Mouse (Mus musculus): ENCODE results near the gene Ggn. TPM values are rescaled to one million over a fixed set of nuclear protein-coding genes. Genes with fewer than 3 reads are reported as not detected.

Ggn gene
- total and polyA plus RNA-seq, 2 experiments = 0.18 TPM; not detected in 1

- 0 out of 2 replicates have a peak, but pooled peaks cover 2% of the 10 kb centered on the region for H3K27me3 ChIP-seq (ENCODE audit: control insufficient read depth, insufficient read depth, low read length)
- no peaks in the 10 kb centered on the region for H3K36me3 ChIP-seq (ENCODE audit: control insufficient read depth, insufficient read depth, low read length)
- no peaks in the 10 kb centered on the region for H3K79me2 ChIP-seq (ENCODE audit: control insufficient read depth, insufficient read depth, low read length)
- H3K9ac ChIP-seq (ENCODE audit: low read depth, low read length) = no peak overlapping the region
- no peak overlapping the region for H3K27ac ChIP-seq (replicated peaks; ENCODE audit: insufficient read depth, low read depth, low read length)
- H3K4me3 ChIP-seq (ENCODE audit: insufficient read depth, low read depth, low read length) = no peak overlapping the region
- WGBS = 42% methylated on average over 19 of the region's 19 CpGs
- DNase-seq (ENCODE audit: extremely low read depth, low read depth, low spot score) = no peak
- peaks cover 6% of the 10 kb centered on the region for H3K4me1 ChIP-seq (ENCODE audit: control insufficient read depth, insufficient read depth, low read length)
- no peak for TF ChIP-seq POLR2A (IDR thresholded peaks at IDR 0.05; ENCODE audit: extremely low read depth, insufficient read depth, low read length)
- TF ChIP-seq CTCF (IDR thresholded peaks at IDR 0.05; ENCODE audit: low read depth, low read length) = no peak
Measured at GRCm38 (mm10) chr7:29167656-29168055, 2.4 kb upstream of the Ggn start.

- TF ChIP-seq CTCF (IDR thresholded peaks at IDR 0.05; ENCODE audit: low read depth, low read length) (no peak), POLR2A (IDR thresholded peaks at IDR 0.05; ENCODE audit: extremely low read depth, insufficient read depth, low read length) (no peak)
- H3K27me3 ChIP-seq (ENCODE audit: control insufficient read depth, insufficient read depth, low read length) = 0 out of 2 replicates have a peak, but pooled peaks cover 2% of the 10 kb centered on the region
- no peak for DNase-seq (ENCODE audit: extremely low read depth, low read depth, low spot score)
- no peak overlapping the region for H3K27ac ChIP-seq (replicated peaks; ENCODE audit: insufficient read depth, low read depth, low read length)
- H3K79me2 ChIP-seq (ENCODE audit: control insufficient read depth, insufficient read depth, low read length) = no peaks in the 10 kb centered on the region
- H3K4me1 ChIP-seq (ENCODE audit: control insufficient read depth, insufficient read depth, low read length) = peaks cover 6% of the 10 kb centered on the region
- H3K4me3 ChIP-seq (ENCODE audit: insufficient read depth, low read depth, low read length) = no peak overlapping the region
- H3K36me3 ChIP-seq (ENCODE audit: control insufficient read depth, insufficient read depth, low read length) = no peaks in the 10 kb centered on the region
- 20% methylated on average over 10 of the region's 10 CpGs for WGBS
- H3K9ac ChIP-seq (ENCODE audit: low read depth, low read length) = no peak overlapping the region
Measured at GRCm38 (mm10) chr7:29168121-29168695, 1.8 kb upstream of the Ggn start.

GRCm38 (mm10) chr7:29168791-29169230 lies 1.2 kb upstream of the Ggn start:
- Histone ChIP-seq H3K9ac (ENCODE audit: low read depth, low read length) (no peak overlapping the region), H3K4me3 (ENCODE audit: insufficient read depth, low read depth, low read length) (peak overlapping the region; percentile 83; the same call in 1 of the 2 replicates), H3K27ac (replicated peaks; ENCODE audit: insufficient read depth, low read depth, low read length) (no peak overlapping the region), H3K36me3 (ENCODE audit: control insufficient read depth, insufficient read depth, low read length) (no peaks in the 10 kb centered on the region), H3K4me1 (ENCODE audit: control insufficient read depth, insufficient read depth, low read length) (peaks cover 6% of the 10 kb centered on the region), H3K27me3 (ENCODE audit: control insufficient read depth, insufficient read depth, low read length) (0 out of 2 replicates have a peak, but pooled peaks cover 2% of the 10 kb centered on the region), H3K79me2 (ENCODE audit: control insufficient read depth, insufficient read depth, low read length) (no peaks in the 10 kb centered on the region)
- 5% methylated on average over 14 of the region's 14 CpGs for WGBS
- no peak for DNase-seq (ENCODE audit: extremely low read depth, low read depth, low spot score)
- no peak for TF ChIP-seq POLR2A (IDR thresholded peaks at IDR 0.05; ENCODE audit: extremely low read depth, insufficient read depth, low read length)
- no peak for TF ChIP-seq CTCF (IDR thresholded peaks at IDR 0.05; ENCODE audit: low read depth, low read length)

GRCm38 (mm10) chr7:29169231-29170065 lies 562 bp upstream of the Ggn start:
- peak; percentile 35 for DNase-seq (ENCODE audit: extremely low read depth, low read depth, low spot score)
- no peaks in the 10 kb centered on the region for H3K79me2 ChIP-seq (ENCODE audit: control insufficient read depth, insufficient read depth, low read length)
- peak overlapping the region; percentile 43 for H3K9ac ChIP-seq (ENCODE audit: low read depth, low read length)
- 0 out of 2 replicates have a peak, but pooled peaks cover 3% of the 10 kb centered on the region for H3K36me3 ChIP-seq (ENCODE audit: control insufficient read depth, insufficient read depth, low read length)
- 0 out of 2 replicates have a peak, but pooled peaks cover 2% of the 10 kb centered on the region for H3K27me3 ChIP-seq (ENCODE audit: control insufficient read depth, insufficient read depth, low read length)
- H3K27ac ChIP-seq (replicated peaks; ENCODE audit: insufficient read depth, low read depth, low read length) = no peak overlapping the region
- TF ChIP-seq CTCF (IDR thresholded peaks at IDR 0.05; ENCODE audit: low read depth, low read length) = no peak
- TF ChIP-seq POLR2A (IDR thresholded peaks at IDR 0.05; ENCODE audit: extremely low read depth, insufficient read depth, low read length) = no peak
- H3K4me3 ChIP-seq (ENCODE audit: insufficient read depth, low read depth, low read length) = peak overlapping the region; percentile 83
- 2% methylated on average over 31 of the region's 39 CpGs for WGBS
- peaks cover 6% of the 10 kb centered on the region for H3K4me1 ChIP-seq (ENCODE audit: control insufficient read depth, insufficient read depth, low read length)

DNA sequence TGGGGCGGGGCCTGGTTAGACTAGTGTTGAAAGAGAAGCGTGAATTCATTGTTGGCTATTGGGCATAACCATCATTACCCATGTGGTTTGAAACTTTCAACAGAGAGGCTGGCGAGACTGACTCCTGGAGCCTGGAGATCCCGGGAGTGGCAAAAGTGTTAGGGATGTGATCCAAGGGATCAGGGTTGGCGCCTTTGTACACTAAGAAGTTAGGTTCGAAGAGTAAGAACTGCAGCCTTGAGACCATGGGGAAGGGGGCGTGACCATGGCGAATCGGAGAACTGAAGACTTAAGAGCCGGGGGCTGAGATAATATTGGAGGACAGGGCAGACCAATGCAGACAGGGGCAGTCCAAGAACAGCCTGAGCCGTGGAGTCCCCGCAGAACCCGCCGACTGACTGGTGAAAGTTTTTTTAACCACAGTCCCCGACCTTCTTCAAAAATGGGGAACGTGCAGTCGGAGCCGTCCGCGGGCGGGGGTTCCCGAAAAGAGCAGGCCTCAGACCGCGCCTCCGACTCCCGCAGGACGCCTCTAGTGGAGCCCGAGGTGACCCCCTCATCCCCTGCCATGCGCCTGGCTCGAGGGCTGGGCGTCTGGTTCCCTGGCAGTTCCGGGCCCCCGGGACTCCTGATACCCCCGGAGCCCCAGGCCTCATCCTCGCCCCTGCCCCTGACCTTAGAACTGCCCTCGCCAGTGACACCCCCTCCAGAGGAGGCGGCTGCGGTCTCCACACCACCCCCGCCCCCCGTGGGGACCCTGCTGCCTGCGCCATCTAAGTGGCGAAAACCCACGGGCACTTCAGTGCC lies 948 bp downstream of the Ggn start:
- no peak overlapping the region; the same call in 1 of the 2 replicates for H3K9ac ChIP-seq (ENCODE audit: low read depth, low read length)
- DNase-seq (ENCODE audit: extremely low read depth, low read depth, low spot score) = no peak
- no peak for TF ChIP-seq CTCF (IDR thresholded peaks at IDR 0.05; ENCODE audit: low read depth, low read length)
- no peak for TF ChIP-seq POLR2A (IDR thresholded peaks at IDR 0.05; ENCODE audit: extremely low read depth, insufficient read depth, low read length)
- H3K27me3 ChIP-seq (ENCODE audit: control insufficient read depth, insufficient read depth, low read length) = 0 out of 2 replicates have a peak, but pooled peaks cover 2% of the 10 kb centered on the region
- peaks cover 11% of the 10 kb centered on the region for H3K36me3 ChIP-seq (ENCODE audit: control insufficient read depth, insufficient read depth, low read length)
- H3K27ac ChIP-seq (replicated peaks; ENCODE audit: insufficient read depth, low read depth, low read length) = no peak overlapping the region
- H3K4me1 ChIP-seq (ENCODE audit: control insufficient read depth, insufficient read depth, low read length) = peaks cover 6% of the 10 kb centered on the region
- 0 out of 2 replicates have a peak overlapping the region, but pooled peaks have one; percentile 34 for H3K4me3 ChIP-seq (ENCODE audit: insufficient read depth, low read depth, low read length)
- H3K79me2 ChIP-seq (ENCODE audit: control insufficient read depth, insufficient read depth, low read length) = no peaks in the 10 kb centered on the region
- 3% methylated on average over 43 of the region's 43 CpGs for WGBS
